Comparison of ENCODE assay signal across 17 mouse cellular contexts in genomic region chr14:104456976-104457375, GRCm38 (mm10). TPM values are rescaled to one million over a fixed set of nuclear protein-coding genes. Genes with fewer than 3 reads are reported as not detected.
DNase-seq lines count a peak whose midpoint lies in the region; ATAC-seq and TF ChIP-seq lines count a peak whose summit lies in the region.
"Had no signal": no experiment of that assay in that cellular context is flagged by ENCODE, and none has a peak within 500 bp of the region (broad histone marks: within the 10 kb centered on the region; RNA-seq: fewer than 3 reads in every experiment).

No protein-coding gene starts in this region.

- peak; percentile 44; the same call in 1 of the 2 replicates for ATAC-seq in forebrain, embryonic 15.5 days (replicated peaks)
- no peak; the same call in 1 of the 2 replicates for ATAC-seq in hindbrain, postnatal 0 days
- no peak for ATAC-seq in midbrain, postnatal 0 days (ENCODE audit: low FRiP score)

- H3K4me3 ChIP-seq in forebrain, embryonic 15.5 days, result no peak overlapping the region
- no peak overlapping the region for H3K4me3 ChIP-seq in hindbrain, postnatal 0 days (ENCODE audit: low read length)
- no peak overlapping the region for H3K4me3 ChIP-seq in midbrain, postnatal 0 days (ENCODE audit: low read depth, low read length)
- H3K4me3 ChIP-seq: embryonic facial prominence, embryonic 12.5 days; stomach, embryonic 15.5 days had no signal

- intact Hi-C loops in left cerebral cortex, postnatal 14 days (cut with DNase I), result loop anchor here (5.0 kb wide), 2 partner anchors 365 to 425 kb away; no protein-coding TSS in a partner anchor

- H3K27me3 ChIP-seq in forebrain, embryonic 15.5 days, result peaks cover 72% of the 10 kb centered on the region
- peaks cover 64% of the 10 kb centered on the region for H3K27me3 ChIP-seq in hindbrain, postnatal 0 days (ENCODE audit: insufficient read depth, low read length)
- H3K27me3 ChIP-seq in midbrain, postnatal 0 days (ENCODE audit: insufficient read depth, low read length), result peaks cover 38% of the 10 kb centered on the region
- H3K27me3 ChIP-seq: CH12.LX had no signal

- H3K4me1 ChIP-seq in forebrain, embryonic 15.5 days, result peaks cover 9% of the 10 kb centered on the region
- H3K4me1 ChIP-seq in hindbrain, postnatal 0 days (ENCODE audit: insufficient read depth, low read length), result no peaks in the 10 kb centered on the region
- H3K4me1 ChIP-seq in midbrain, postnatal 0 days (ENCODE audit: insufficient read depth, low read length), result no peaks in the 10 kb centered on the region

- no peaks in the 10 kb centered on the region for H3K36me3 ChIP-seq in forebrain, embryonic 15.5 days
- H3K36me3 ChIP-seq in hindbrain, postnatal 0 days (ENCODE audit: insufficient read depth, low read length), result no peaks in the 10 kb centered on the region
- H3K36me3 ChIP-seq in midbrain, postnatal 0 days (ENCODE audit: insufficient read depth, low read length), result no peaks in the 10 kb centered on the region
- H3K36me3 ChIP-seq: embryonic facial prominence, embryonic 12.5 days; stomach, embryonic 15.5 days had no signal

- no peak overlapping the region for H3K27ac ChIP-seq in forebrain, embryonic 15.5 days (replicated peaks)
- H3K27ac ChIP-seq in hindbrain, postnatal 0 days, result no peak overlapping the region
- no peak overlapping the region for H3K27ac ChIP-seq in midbrain, postnatal 0 days (ENCODE audit: low read depth, low read length)
- H3K27ac ChIP-seq: embryonic facial prominence, embryonic 12.5 days; liver, embryonic 14.5 days; stomach, embryonic 15.5 days had no signal

- under 1% methylated on average over 5 of the region's 5 CpGs for WGBS in forebrain, embryonic 15.5 days
- WGBS in hindbrain, postnatal 0 days, result 3% methylated on average over 5 of the region's 5 CpGs
- 3% methylated on average over 5 of the region's 5 CpGs for WGBS in midbrain, postnatal 0 days

- DNase-seq in embryo, embryonic 11 days, result peak; percentile 63
- DNase-seq in hindbrain, postnatal 0 days (ENCODE audit: low spot score), result peak; percentile 41
- DNase-seq in midbrain, postnatal 0 days (ENCODE audit: low spot score), result peak; percentile 53
- DNase-seq in kidney, adult 8-10 months, result no peak
- no peak for DNase-seq in left cerebral cortex, postnatal 14 days (ENCODE audit: low spot score in 2 of 2)
- DNase-seq in cerebellum, adult 11 months, result no peak
- no peak for DNase-seq in B cell, adult 2 months
- DNase-seq: cerebellum, adult 8-10 months; gastrocnemius, postnatal 25 days; right cerebral cortex, postnatal 4 days; thymus, postnatal 14 days had no signal

- TF ChIP-seq CTCF in hindbrain, postnatal 0 days (IDR thresholded peaks at IDR 0.05; ENCODE audit: low read depth), result no peak
- no peak for TF ChIP-seq CTCF in midbrain, postnatal 0 days (IDR thresholded peaks at IDR 0.05)

- no peak overlapping the region for H3K4me2 ChIP-seq in forebrain, embryonic 15.5 days (replicated peaks)
- H3K4me2 ChIP-seq in hindbrain, postnatal 0 days (ENCODE audit: low read depth, low read length), result no peak overlapping the region
- H3K4me2 ChIP-seq in midbrain, postnatal 0 days (ENCODE audit: low read depth, low read length, poor library complexity, severe bottlenecking), result no peak overlapping the region
- H3K4me2 ChIP-seq: embryonic facial prominence, embryonic 12.5 days; stomach, embryonic 15.5 days had no signal

- H3K9ac ChIP-seq in forebrain, embryonic 15.5 days (replicated peaks), result no peak overlapping the region
- H3K9ac ChIP-seq in hindbrain, postnatal 0 days (replicated peaks; ENCODE audit: low read length), result no peak overlapping the region
- no peak overlapping the region for H3K9ac ChIP-seq in midbrain, postnatal 0 days (replicated peaks; ENCODE audit: low read length, poor library complexity, severe bottlenecking)
- H3K9ac ChIP-seq: embryonic facial prominence, embryonic 12.5 days; liver, embryonic 14.5 days; stomach, embryonic 15.5 days had no signal

- no peaks in the 10 kb centered on the region for H3K9me3 ChIP-seq in forebrain, embryonic 15.5 days
- no peaks in the 10 kb centered on the region for H3K9me3 ChIP-seq in hindbrain, postnatal 0 days (ENCODE audit: low read length)
- no peaks in the 10 kb centered on the region for H3K9me3 ChIP-seq in midbrain, postnatal 0 days (ENCODE audit: low read length)
- H3K9me3 ChIP-seq: embryonic facial prominence, embryonic 12.5 days; stomach, embryonic 15.5 days had no signal

RNA-seq across cellular contexts. Expression of gene Pou4f1, which starts 10.8 kb away (rescaled TPM):
- 2.6 and 3.1 TPM in 2 replicates for polyA plus RNA-seq in forebrain, embryonic 15.5 days (2015; fragmentation: Nextera tagmentation; extraction: Ambion mirVana)
- 7.7 and 8.0 TPM in 2 replicates for total RNA-seq in hindbrain, postnatal 0 days (2014; rRNA removed)
- 19.0 and 21.8 TPM in 2 replicates for polyA plus RNA-seq in hindbrain, postnatal 0 days (2015; fragmentation: Nextera tagmentation; extraction: Ambion mirVana)
- 17.3 and 17.6 TPM in 2 replicates for total RNA-seq in midbrain, postnatal 0 days (2014; rRNA removed)
- polyA plus RNA-seq in midbrain, postnatal 0 days (2015; fragmentation: Nextera tagmentation; extraction: Ambion mirVana), result 40.8 and 43.1 TPM in 2 replicates
- under 1 TPM in 1 of 2 experiments, not detected in 1; 0.11 TPM for total RNA-seq in left cerebral cortex, postnatal 14 days (2021)
- total RNA-seq: monocyte, adult 5-6 weeks had no signal

Comparison
In these comparisons a context has a peak if more than half of its experiments do, and no peak if none do; other contexts are left out.
1. DNase-seq: peak in embryo, embryonic 11 days (single experiment), hindbrain, postnatal 0 days (single experiment) and midbrain, postnatal 0 days (single experiment); none in kidney, adult 8-10 months (0 of 2), left cerebral cortex, postnatal 14 days (0 of 2), cerebellum, adult 11 months (single experiment) and B cell, adult 2 months (0 of 2).